Mouse (Mus musculus) CH12.LX (cell line): ENCODE measurements around the gene Pou5f1. TPM values are rescaled to one million over a fixed set of nuclear protein-coding genes. Genes with fewer than 3 reads are reported as not detected.

Experiments
- DNase-seq: peaks from one replicate; pipeline ENCODE4 v3.0.0-alpha.2; 2013; ENCODE audit errors: extremely low read depth
- H3K27ac ChIP-seq: 2 replicates; pipeline ENCODE4 v1.5.1; 2012; ENCODE audit warnings: low read depth, mild to moderate bottlenecking, control low read depth, moderate library complexity; ENCODE audit not compliant: insufficient read depth
- H3K27me3 ChIP-seq: replicated peaks from 2 replicates; pipeline ENCODE3; 2012; ENCODE audit warnings: inconsistent platforms
- H3K36me3 ChIP-seq, 2 experiments: replicated peaks in 1 of 2; 2 replicates each; pipeline versions ENCODE3 to v1.6.1; 2012; ENCODE audit warnings: inconsistent platforms in 1 of 2, low read length in 1 of 2, mild to moderate bottlenecking in 1 of 2, mixed read lengths in 1 of 2, moderate library complexity in 1 of 2; ENCODE audit not compliant: control insufficient read depth in 1 of 2, insufficient read depth in 1 of 2
- H3K4me1 ChIP-seq, 2 experiments: 2 replicates each; pipeline ENCODE4 v1.6.1; 2012; ENCODE audit warnings: inconsistent platforms in 1 of 2, moderate library complexity in 1 of 2; ENCODE audit not compliant: insufficient read depth in 2 of 2, control insufficient read depth in 1 of 2
- H3K4me2 ChIP-seq: 2 replicates; pipeline ENCODE4 v1.6.1; 2012; ENCODE audit warnings: low read depth, mild to moderate bottlenecking, control low read depth; ENCODE audit not compliant: poor library complexity, insufficient read depth, severe bottlenecking
- H3K4me3 ChIP-seq, 3 experiments: fragments of 150-350 bp in 1 of 3; sonication (generic) in 1 of 3; replicated peaks in 1 of 3; 2 replicates each; pipeline versions ENCODE3 to v1.5.1; 2011 to 2012; ENCODE audit warnings: low read depth in 2 of 3, low read length in 2 of 3, mild to moderate bottlenecking in 2 of 3, moderate library complexity in 2 of 3, control low read depth in 1 of 3, improper control_type of control experiment in 1 of 3, inconsistent platforms in 1 of 3, mixed read lengths in 1 of 3; ENCODE audit not compliant: poor library complexity in 1 of 3
- H3K79me2 ChIP-seq: replicated peaks from 2 replicates; pipeline ENCODE4 v1.6.1; 2012; ENCODE audit warnings: mild to moderate bottlenecking, moderate library complexity; ENCODE audit not compliant: control insufficient read depth, poor library complexity, insufficient read depth, severe bottlenecking; ENCODE audit errors: extremely low read depth
- H3K9ac ChIP-seq: 2 replicates; pipeline ENCODE4 v1.6.1; 2012; ENCODE audit warnings: low read depth, mild to moderate bottlenecking, control low read depth, moderate library complexity; ENCODE audit not compliant: insufficient read depth
- H3K9me3 ChIP-seq: replicated peaks from 2 replicates; pipeline ENCODE3; 2012; ENCODE audit warnings: low read length, inconsistent platforms, mixed read lengths
- CHD1 ChIP-seq: IDR thresholded peaks from 2 replicates; pipeline ENCODE4 v1.6.1; 2012; ENCODE audit warnings: low read depth, low read length, improper control_type of control experiment, inconsistent platforms
- CHD2 ChIP-seq: IDR thresholded peaks from 2 replicates; pipeline ENCODE4 v1.6.1; 2011; ENCODE audit warnings: low read length, improper control_type of control experiment
- CTCF ChIP-seq, 2 experiments: IDR thresholded peaks in 1 of 2; conservative IDR thresholded peaks in 1 of 2; 2 replicates each; pipeline ENCODE4 v1.5.1; 2011 to 2012; ENCODE audit warnings: low read depth in 2 of 2, low read length in 2 of 2, improper control_type of control experiment in 1 of 2, inconsistent platforms in 1 of 2, mild to moderate bottlenecking in 1 of 2, moderate library complexity in 1 of 2
- ELF1 ChIP-seq: IDR thresholded peaks from 2 replicates; pipeline ENCODE4 v1.6.1; 2014; ENCODE audit warnings: low read depth, mild to moderate bottlenecking, inconsistent platforms, low read length, improper control_type of control experiment
- EP300 ChIP-seq: IDR thresholded peaks from 2 replicates; pipeline ENCODE4 v1.6.1; 2011; ENCODE audit warnings: low read length, improper control_type of control experiment
- ETS1 ChIP-seq: conservative IDR thresholded peaks from 2 replicates; pipeline ENCODE4 v1.6.1; 2012; ENCODE audit warnings: low read depth, mild to moderate bottlenecking, inconsistent platforms, low read length, improper control_type of control experiment, moderate library complexity
- HCFC1 ChIP-seq: IDR thresholded peaks from 2 replicates; pipeline ENCODE4 v1.6.1; 2012; ENCODE audit warnings: low read depth, mild to moderate bottlenecking, inconsistent platforms, low read length, improper control_type of control experiment
- IRF4 ChIP-seq: IDR thresholded peaks from 2 replicates; pipeline ENCODE4 v1.6.1; 2014; ENCODE audit warnings: low read depth, mild to moderate bottlenecking, inconsistent platforms, low read length, improper control_type of control experiment
- KAT2A ChIP-seq: IDR thresholded peaks from 2 replicates; pipeline ENCODE4 v1.6.1; 2012; ENCODE audit warnings: low read length, improper control_type of control experiment, inconsistent platforms; ENCODE audit not compliant: insufficient replicate concordance
- MAFK ChIP-seq: IDR thresholded peaks from 2 replicates; pipeline ENCODE4 v1.6.1; 2011; ENCODE audit warnings: low read length, improper control_type of control experiment; ENCODE audit not compliant: insufficient replicate concordance
- MAX ChIP-seq: IDR thresholded peaks from 2 replicates; pipeline ENCODE4 v1.6.1; 2011; ENCODE audit warnings: low read length, improper control_type of control experiment
- MAZ ChIP-seq: IDR thresholded peaks from 2 replicates; pipeline ENCODE4 v1.6.1; 2012; ENCODE audit warnings: low read depth, mild to moderate bottlenecking, inconsistent platforms, low read length, improper control_type of control experiment, moderate library complexity
- NELFE ChIP-seq: IDR thresholded peaks from 2 replicates; pipeline ENCODE4 v1.6.1; 2011; ENCODE audit warnings: low read depth, low read length, improper control_type of control experiment
- NRF1 ChIP-seq: IDR thresholded peaks from 2 replicates; pipeline ENCODE4 v1.6.1; 2014; ENCODE audit warnings: low read depth, mild to moderate bottlenecking, inconsistent platforms, low read length, improper control_type of control experiment, moderate library complexity
- PAX5 ChIP-seq: IDR thresholded peaks from 2 replicates; pipeline ENCODE4 v1.6.1; 2012; ENCODE audit warnings: low read length, inconsistent platforms, mixed read lengths
- POLR2AphosphoS2 ChIP-seq: IDR thresholded peaks from 2 replicates; pipeline ENCODE4 v1.6.1; 2011; ENCODE audit warnings: low read depth, low read length, improper control_type of control experiment
- SMC3 ChIP-seq: IDR thresholded peaks from 2 replicates; pipeline ENCODE4 v1.6.1; 2011; ENCODE audit warnings: low read depth, low read length, improper control_type of control experiment
- UBTF ChIP-seq: IDR thresholded peaks from 2 replicates; pipeline ENCODE4 v1.6.1; 2012; ENCODE audit warnings: low read depth, mild to moderate bottlenecking, inconsistent platforms, low read length, improper control_type of control experiment, moderate library complexity
- USF1 ChIP-seq: IDR thresholded peaks from 2 replicates; pipeline ENCODE4 v1.6.1; 2014; ENCODE audit warnings: low read depth, mild to moderate bottlenecking, inconsistent platforms, low read length, improper control_type of control experiment
- ZC3H11A ChIP-seq: IDR thresholded peaks from 2 replicates; pipeline ENCODE4 v1.6.1; 2012; ENCODE audit warnings: low read depth, mild to moderate bottlenecking, inconsistent platforms, low read length, improper control_type of control experiment
- dilution Hi-C: fragments of 300-500 bp; cut with MboI; formaldehyde crosslinking; loops from 2 replicates; pipeline ENCODE4 v1.14.3; 2020; ENCODE audit warnings: low sequenced_read_pairs; ENCODE audit not compliant: extremely low pct_unique_long_range_greater_than_20kb, extremely low pct_ligation_motif_present
- in situ Hi-C: fragments of 300-500 bp; cut with MboI; formaldehyde crosslinking; loops from 3 replicates; pipeline ENCODE4 v1.14.3; 2019; ENCODE audit warnings: low sequenced_read_pairs, low pct_ligation_motif_present, low pct_unique_long_range_greater_than_20kb, mixed read lengths
- polyA plus RNA-seq: library from polyadenylated mRNA; unstranded; fragments of >175 nt; gene quantifications from 2 replicates; pipeline ENCODE4 v1.2.1, GENCODE M21; 2012; ENCODE audit warnings: low read depth; ENCODE audit not compliant: insufficient read length
- total RNA-seq, 2 experiments: library from RNA; depleted of rRNA; stranded (reverse); fragments of 300-350 nt in 1 of 2; fragments of >200 nt in 1 of 2; gene quantifications; 2 replicates each; pipeline ENCODE4 v1.2.3; 2012 to 2014

Pou5f1 gene
- total and polyA plus RNA-seq, 3 experiments: 0.13 TPM; not detected in 2

DNA sequence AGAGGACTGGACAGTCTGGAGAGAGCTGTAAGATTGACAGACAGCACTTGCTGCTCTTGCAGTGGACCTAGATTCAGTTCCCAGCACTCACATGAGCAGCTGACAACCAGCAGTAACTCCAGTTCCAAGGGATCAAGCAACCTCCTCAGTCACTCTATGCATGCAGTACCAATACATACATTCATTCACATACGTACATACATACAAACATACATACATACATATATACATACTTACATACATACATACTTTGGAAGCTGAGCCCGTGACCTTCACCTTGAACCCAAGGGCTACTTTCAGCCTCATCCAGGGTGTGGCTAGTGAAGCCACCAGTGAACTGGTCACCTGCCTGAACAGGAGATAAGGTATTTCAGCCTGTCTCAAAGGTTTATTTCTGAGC is 17.8 kb upstream of the Pou5f1 start:
- no peaks in the 10 kb centered on the region for H3K9me3 ChIP-seq
- no peak overlapping the region for H3K4me3 ChIP-seq
- H3K4me1 ChIP-seq: peaks cover 0 to 3% of the 10 kb centered on the region in 2 experiments; a peak in 1 of 4 replicates
- H3K4me2 ChIP-seq: no peak overlapping the region
- in situ Hi-C loops: no loop called here
- no peak overlapping the region for H3K27ac ChIP-seq
- no peak for DNase-seq
- TF ChIP-seq UBTF (no peak), USF1 (no peak), ZC3H11A (no peak), IRF4 (no peak), MAX (no peak), ETS1 (no peak), POLR2AphosphoS2 (no peak), NRF1 (no peak), SMC3 (no peak), ELF1 (no peak), CHD1 (no peak), MAFK (no peak), NELFE (no peak), KAT2A (no peak)
- TF ChIP-seq, all 38 proteins: peak for 0
- Histone ChIP-seq H3K79me2 (no peaks in the 10 kb centered on the region), H3K36me3 (no peaks in the 10 kb centered on the region), H3K9ac (no peak overlapping the region), H3K27me3 (no peaks in the 10 kb centered on the region)
- dilution Hi-C loops: no loop called here

DNA sequence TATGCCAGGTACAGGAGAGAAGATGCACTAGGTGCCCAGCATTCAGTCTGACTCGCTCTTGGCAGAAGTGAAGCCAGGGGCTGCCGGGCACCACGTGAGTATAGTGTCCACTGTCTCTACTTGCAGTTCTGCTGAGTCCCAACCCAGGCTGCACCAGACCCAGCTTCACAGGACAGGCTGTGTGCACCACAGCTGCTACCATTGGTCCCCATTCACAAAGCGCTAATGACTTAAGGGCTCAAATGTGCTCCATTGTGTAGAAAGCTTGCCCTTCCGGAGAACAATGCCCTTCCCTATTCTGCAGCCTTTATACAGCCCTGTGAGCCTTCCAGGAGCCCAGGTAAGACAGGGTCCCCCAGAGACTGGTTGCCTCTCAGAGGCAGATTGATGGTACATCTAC is 15.5 kb upstream of the Pou5f1 start:
- dilution Hi-C loops: no loop called here
- no peaks in the 10 kb centered on the region for H3K36me3 ChIP-seq
- H3K79me2 ChIP-seq: no peaks in the 10 kb centered on the region
- H3K9me3 ChIP-seq: no peaks in the 10 kb centered on the region
- H3K4me1 ChIP-seq: no peaks in the 10 kb centered on the region
- TF ChIP-seq CTCF (conservative IDR thresholded peaks at IDR 0.05 in 1 of 2, IDR thresholded peaks at IDR 0.05 in 1 of 2; ENCODE audit: low read depth in 2 of 2, low read length in 2 of 2) (no peak), KAT2A (no peak), HCFC1 (no peak), ZC3H11A (no peak), MAZ (no peak), EP300 (no peak), PAX5 (no peak), CHD2 (no peak)
- H3K9ac ChIP-seq: no peak overlapping the region
- no peak overlapping the region for H3K4me3 ChIP-seq
- no peaks in the 10 kb centered on the region for H3K27me3 ChIP-seq
- no peak for DNase-seq
- no peak overlapping the region for H3K4me2 ChIP-seq
- in situ Hi-C loops: no loop called here
- no peak overlapping the region for H3K27ac ChIP-seq
